Mouse (Mus musculus) testis, adult 2 months (tissue): ENCODE measurements around the gene Ethe1. TPM values are rescaled to one million over a fixed set of nuclear protein-coding genes. Genes with fewer than 3 reads are reported as not detected.

Experiments used
- H3K27ac ChIP-seq: fragments of 200-500 bp; 2 replicates; pipeline ENCODE4 v1.5.1; 2012; ENCODE audit warnings: low read depth, low read length; ENCODE audit not compliant: control insufficient read depth, insufficient read depth
- H3K27me3 ChIP-seq: fragments of 200-500 bp; 2 replicates; pipeline ENCODE4 v1.6.1; 2012; ENCODE audit warnings: mild to moderate bottlenecking, low read length, moderate library complexity; ENCODE audit not compliant: control insufficient read depth, insufficient read depth
- H3K36me3 ChIP-seq: fragments of 200-500 bp; 2 replicates; pipeline ENCODE4 v1.6.1; 2012; ENCODE audit warnings: mild to moderate bottlenecking, low read length; ENCODE audit not compliant: control insufficient read depth, insufficient read depth
- H3K4me1 ChIP-seq: fragments of 200-500 bp; 2 replicates; pipeline ENCODE4 v1.6.1; 2012; ENCODE audit warnings: low read length; ENCODE audit not compliant: control insufficient read depth, insufficient read depth
- H3K4me3 ChIP-seq: fragments of 200-500 bp; 2 replicates; pipeline ENCODE4 v1.5.1; 2012; ENCODE audit warnings: low read depth, mild to moderate bottlenecking, low read length, moderate library complexity, mixed read lengths; ENCODE audit not compliant: control insufficient read depth
- CTCF ChIP-seq: fragments of 200-500 bp; IDR thresholded peaks from 2 replicates; pipeline ENCODE4 v1.5.1; 2012; ENCODE audit warnings: low read depth, mild to moderate bottlenecking, inconsistent platforms, low read length, moderate library complexity; ENCODE audit not compliant: control insufficient read depth, insufficient read depth, insufficient replicate concordance
- POLR2A ChIP-seq: fragments of 200-500 bp; IDR thresholded peaks from 2 replicates; pipeline ENCODE4 v1.6.1; 2012; ENCODE audit warnings: low read depth, mild to moderate bottlenecking, inconsistent platforms, low read length, moderate library complexity; ENCODE audit not compliant: control insufficient read depth
- polyA plus RNA-seq: library from polyadenylated mRNA; depleted of rRNA; stranded (reverse); fragments of >200 nt; gene quantifications from 2 replicates; pipeline ENCODE4 v1.2.3, GENCODE M21; 2012

Gene Ethe1
- polyA plus RNA-seq, 1 experiment: 1.3 TPM

DNA sequence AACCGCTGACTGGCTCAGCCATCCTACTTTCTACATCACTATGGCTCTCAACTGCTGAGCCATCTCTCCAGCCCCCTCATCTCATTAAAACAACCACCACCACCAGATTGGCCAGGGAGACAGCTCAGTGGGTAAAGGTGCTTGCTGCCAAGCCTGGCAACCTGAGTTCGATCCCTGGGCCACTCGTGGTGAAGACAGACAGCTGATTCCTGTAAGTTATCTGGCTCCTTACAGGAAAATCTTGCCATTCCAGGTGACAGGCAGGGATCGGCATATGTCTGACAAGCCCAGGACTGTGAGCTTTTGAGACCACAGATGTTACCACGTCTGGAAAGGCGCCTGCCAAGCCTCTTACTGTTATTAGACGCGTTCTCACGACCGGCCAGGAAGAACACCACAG lies 9.5 kb upstream of the Ethe1 start:
- no peaks in the 10 kb centered on the region for H3K4me1 ChIP-seq
- TF ChIP-seq CTCF: no peak
- TF ChIP-seq POLR2A: no peak
- no peak overlapping the region for H3K4me3 ChIP-seq
- no peak overlapping the region for H3K27ac ChIP-seq
- H3K27me3 ChIP-seq: no peaks in the 10 kb centered on the region
- no peaks in the 10 kb centered on the region for H3K36me3 ChIP-seq

DNA sequence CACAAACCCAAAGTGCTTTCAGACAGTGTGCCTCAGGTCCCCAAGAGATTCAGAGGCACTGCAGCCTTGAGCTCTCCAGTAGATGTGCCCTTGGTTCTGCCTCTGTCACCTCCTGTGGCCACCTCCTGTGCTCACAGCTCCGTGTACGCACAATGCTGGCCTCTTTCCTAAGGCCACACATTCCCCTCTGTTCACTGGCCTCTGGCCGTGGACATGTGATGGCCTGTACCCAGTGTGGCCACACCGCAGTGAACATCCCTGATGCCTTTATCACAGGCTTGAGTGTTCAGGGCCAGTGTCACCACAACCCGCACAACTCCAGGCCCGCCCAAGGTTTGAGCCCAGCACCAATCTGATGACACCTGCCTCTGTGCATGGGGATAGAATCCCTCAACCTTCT lies 2.5 kb upstream of the Ethe1 start:
- Histone ChIP-seq H3K4me1 (peaks cover 8% of the 10 kb centered on the region), H3K27me3 (no peaks in the 10 kb centered on the region), H3K4me3 (no peak overlapping the region), H3K36me3 (no peaks in the 10 kb centered on the region), H3K27ac (no peak overlapping the region)
- TF ChIP-seq CTCF (no peak), POLR2A (no peak)

DNA sequence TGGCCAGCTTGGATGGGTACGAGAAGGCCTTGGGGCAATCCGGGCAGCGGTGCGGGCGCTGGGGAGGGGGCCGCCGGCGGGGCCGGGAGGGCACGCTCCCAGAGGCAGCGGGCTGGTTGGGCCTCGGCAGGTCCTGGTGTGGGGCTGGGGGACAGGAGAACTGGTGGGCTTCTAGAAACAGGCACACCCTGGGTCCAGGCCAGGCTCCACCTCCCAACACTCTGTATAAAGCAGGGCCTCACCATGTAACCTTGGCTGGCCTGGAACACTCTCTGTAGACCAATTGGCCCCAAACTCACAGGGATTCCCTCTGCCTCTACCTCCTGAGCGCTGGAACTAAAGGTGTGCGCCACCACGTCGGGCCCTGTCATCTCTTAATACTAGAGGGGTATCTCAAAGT lies 1.3 kb upstream of the Ethe1 start:
- no peak overlapping the region for H3K27ac ChIP-seq
- H3K4me3 ChIP-seq: no peak overlapping the region
- no peak for TF ChIP-seq CTCF
- TF ChIP-seq POLR2A: no peak
- H3K27me3 ChIP-seq: no peaks in the 10 kb centered on the region
- peaks cover 8% of the 10 kb centered on the region for H3K4me1 ChIP-seq
- H3K36me3 ChIP-seq: no peaks in the 10 kb centered on the region

DNA sequence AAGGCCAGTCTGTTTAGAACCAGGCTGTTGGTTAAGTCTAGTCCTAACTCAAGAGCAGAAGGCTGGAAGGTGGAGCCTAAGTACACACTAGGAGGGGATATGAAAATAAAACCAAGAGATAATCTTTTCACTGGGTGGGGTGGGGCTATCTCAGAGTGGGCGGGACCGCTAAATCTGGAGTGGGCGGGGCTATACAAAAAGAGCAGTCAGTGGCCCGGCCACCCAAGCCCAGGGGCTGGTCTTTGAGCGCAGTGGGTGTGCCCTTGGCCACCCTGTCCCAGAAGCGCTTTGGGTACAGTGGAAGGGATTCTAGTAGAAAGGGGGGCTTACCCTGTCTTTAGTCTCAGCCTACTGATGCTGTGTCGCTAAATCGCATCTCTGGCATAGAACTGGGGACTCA lies 515 bp upstream of the Ethe1 start:
- Histone ChIP-seq H3K27ac (no peak overlapping the region), H3K36me3 (no peaks in the 10 kb centered on the region), H3K4me3 (no peak overlapping the region), H3K4me1 (peaks cover 8% of the 10 kb centered on the region), H3K27me3 (no peaks in the 10 kb centered on the region)
- TF ChIP-seq POLR2A (no peak), CTCF (no peak)

DNA sequence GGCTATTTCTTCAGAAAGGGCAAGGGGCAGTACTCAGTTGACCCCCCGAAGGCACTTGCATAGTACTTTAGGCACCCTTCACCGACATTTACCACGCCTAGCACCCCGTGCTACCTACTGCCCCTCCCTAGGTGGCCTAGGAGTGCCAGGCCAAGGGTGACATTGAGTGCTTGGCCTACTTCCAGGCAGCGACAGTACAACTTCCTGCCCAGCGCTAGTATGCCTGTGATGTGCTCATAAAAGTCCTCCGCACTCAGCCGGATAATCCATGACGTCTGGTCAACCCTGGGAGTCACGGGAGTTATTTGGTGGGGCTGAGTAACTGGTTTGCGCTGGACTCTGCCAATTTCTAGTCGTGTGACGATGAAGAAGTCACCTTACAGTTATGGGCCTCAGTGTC lies 993 bp downstream of the Ethe1 start:
- TF ChIP-seq CTCF: no peak
- no peak for TF ChIP-seq POLR2A
- H3K4me1 ChIP-seq: peaks cover 8% of the 10 kb centered on the region
- no peak overlapping the region for H3K4me3 ChIP-seq
- no peaks in the 10 kb centered on the region for H3K36me3 ChIP-seq
- no peak overlapping the region for H3K27ac ChIP-seq
- no peaks in the 10 kb centered on the region for H3K27me3 ChIP-seq

DNA sequence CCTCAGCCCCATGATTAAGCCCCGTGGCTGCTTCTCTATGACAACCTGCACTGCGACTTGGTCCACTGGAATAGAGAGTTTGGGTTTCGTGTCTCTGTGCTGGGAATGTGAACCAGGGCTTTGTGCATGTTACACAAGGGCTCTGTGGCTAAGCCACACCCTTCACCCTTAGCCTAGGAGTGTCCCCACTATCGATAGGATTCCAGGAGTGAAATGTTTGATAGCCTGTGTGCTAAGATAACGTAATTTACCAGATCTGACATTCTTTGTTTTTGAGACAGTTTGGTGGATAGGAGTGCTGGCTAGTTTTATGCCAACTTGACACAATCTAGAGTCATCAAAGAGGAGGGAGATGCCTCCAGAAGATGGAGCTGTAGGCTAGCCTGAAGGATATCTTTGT lies 4.4 kb downstream of the Ethe1 start:
- Histone ChIP-seq H3K27ac (no peak overlapping the region), H3K4me3 (no peak overlapping the region), H3K4me1 (peaks cover 14% of the 10 kb centered on the region), H3K27me3 (no peaks in the 10 kb centered on the region; the same call in 1 of the 2 replicates), H3K36me3 (no peaks in the 10 kb centered on the region)
- TF ChIP-seq CTCF (no peak), POLR2A (no peak)

DNA sequence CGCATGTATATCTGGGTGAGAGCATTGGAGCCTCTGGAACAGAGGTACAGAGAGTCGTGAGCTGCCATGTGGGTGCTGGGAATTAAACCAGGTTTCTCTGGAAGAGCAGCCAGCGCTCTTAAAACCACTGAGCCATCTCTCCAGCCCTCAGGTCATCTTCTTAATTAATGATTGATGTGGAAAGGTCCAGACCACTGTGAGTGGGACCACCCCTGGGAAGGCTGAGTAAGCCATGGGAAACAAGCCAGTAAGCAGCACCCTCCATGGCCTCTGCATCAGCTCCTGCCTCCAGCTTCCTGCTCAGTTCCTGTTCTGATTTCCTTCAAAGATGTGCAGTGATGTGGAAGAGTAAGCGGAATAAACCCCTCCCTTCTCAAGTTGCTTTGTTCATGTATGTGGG lies 4.8 kb downstream of the Ethe1 start:
- no peak for TF ChIP-seq POLR2A
- no peak for TF ChIP-seq CTCF
- H3K36me3 ChIP-seq: no peaks in the 10 kb centered on the region
- no peak overlapping the region for H3K27ac ChIP-seq
- H3K4me1 ChIP-seq: peaks cover 14% of the 10 kb centered on the region
- no peaks in the 10 kb centered on the region; the same call in 1 of the 2 replicates for H3K27me3 ChIP-seq
- no peak overlapping the region for H3K4me3 ChIP-seq

DNA sequence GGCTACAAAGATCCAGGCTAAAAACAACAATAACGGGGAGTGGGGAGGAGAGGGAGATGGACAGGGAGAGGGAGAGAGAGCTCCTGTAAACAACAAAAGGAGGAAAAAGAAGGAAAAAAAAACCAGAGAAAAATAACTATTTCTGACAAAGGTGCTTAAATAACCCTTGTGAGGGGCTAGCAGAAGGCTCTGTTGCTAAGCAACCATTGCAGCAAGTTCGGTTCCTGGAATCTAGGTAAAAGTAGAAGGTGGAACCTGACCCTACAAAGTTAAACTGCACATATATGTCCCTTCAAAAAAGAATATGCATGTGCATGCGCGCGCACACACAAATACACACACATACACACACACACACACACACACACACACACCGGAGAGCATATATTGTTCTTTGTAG lies 5.4 kb downstream of the Ethe1 start:
- TF ChIP-seq CTCF: no peak
- no peak for TF ChIP-seq POLR2A
- H3K27me3 ChIP-seq: no peaks in the 10 kb centered on the region; the same call in 1 of the 2 replicates
- H3K36me3 ChIP-seq: no peaks in the 10 kb centered on the region
- H3K27ac ChIP-seq: no peak overlapping the region
- H3K4me1 ChIP-seq: peaks cover 11% of the 10 kb centered on the region
- H3K4me3 ChIP-seq: no peak overlapping the region
